18 mouse cellular contexts compared by ENCODE assay signal in the genomic region with DNA sequence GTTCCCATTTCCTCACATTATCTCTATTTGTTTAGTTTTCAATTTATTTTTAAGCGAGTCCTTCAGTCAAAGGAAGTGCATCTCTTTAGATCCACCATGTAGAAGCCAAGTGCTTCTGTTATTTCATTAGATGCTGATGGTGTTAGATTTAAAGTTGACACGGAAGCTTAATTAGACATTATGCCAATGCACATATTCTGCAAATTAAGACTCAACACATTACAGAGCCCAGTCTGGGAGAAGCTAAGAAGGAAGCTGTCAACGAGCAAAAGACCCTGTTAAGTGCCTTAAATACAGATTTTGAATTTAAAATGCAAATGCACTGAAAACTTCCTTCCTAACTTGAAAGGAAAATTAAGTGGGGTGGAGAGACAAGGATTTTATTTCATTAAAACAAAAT.
"Had no signal": no experiment of that assay in that cellular context is flagged by ENCODE, and none has a peak within 500 bp of the region (broad histone marks: within the 10 kb centered on the region; RNA-seq: fewer than 3 reads in every experiment).

No protein-coding gene starts in this region.

- H3K36me3 ChIP-seq: midbrain, embryonic 10.5 days; midbrain, embryonic 13.5 days; neural tube, embryonic 13.5 days; neural tube, embryonic 15.5 days had no signal

- H3K4me1 ChIP-seq: midbrain, embryonic 10.5 days; midbrain, embryonic 13.5 days; neural tube, embryonic 13.5 days; neural tube, embryonic 15.5 days had no signal

- H3K4me2 ChIP-seq: lung, embryonic 14.5 days; midbrain, embryonic 13.5 days; neural tube, embryonic 13.5 days; neural tube, embryonic 15.5 days had no signal

- H3K9me3 ChIP-seq: midbrain, embryonic 10.5 days; midbrain, embryonic 13.5 days; neural tube, embryonic 13.5 days; neural tube, embryonic 15.5 days had no signal

- H3K27ac ChIP-seq: midbrain, embryonic 10.5 days; midbrain, embryonic 13.5 days; neural tube, embryonic 13.5 days; neural tube, embryonic 15.5 days had no signal

- H3K4me3 ChIP-seq: midbrain, embryonic 10.5 days; midbrain, embryonic 13.5 days; myocyte; neural tube, embryonic 13.5 days; neural tube, embryonic 15.5 days had no signal

- H3K9ac ChIP-seq: lung, embryonic 14.5 days; midbrain, embryonic 13.5 days; neural tube, embryonic 13.5 days; neural tube, embryonic 15.5 days had no signal

- DNase-seq: lung, adult 18-20 months; lung, embryonic 14.5 days; lung, postnatal 10 days; lung, postnatal 4 days; retina, postnatal 1 day; right cerebral cortex, adult 18-20 months; right cerebral cortex, postnatal 25 days; right cerebral cortex, postnatal 4 days; spleen, adult 18-20 months; thymus, adult 18-20 months; thymus, postnatal 14 days; thymus, postnatal 36 days had no signal

- ATAC-seq: midbrain, embryonic 13.5 days; midbrain, embryonic 16.5 days had no signal

- H3K27me3 ChIP-seq: midbrain, embryonic 13.5 days; neural tube, embryonic 13.5 days; neural tube, embryonic 15.5 days had no signal
